Mouse (Mus musculus): ENCODE data around the gene Gm10639. TPM values are rescaled to one million over a fixed set of nuclear protein-coding genes. Genes with fewer than 3 reads are reported as not detected.
"Not testable (repeated sequence)": the region's sequence is repeated elsewhere in the genome, so short reads cannot be mapped to it uniquely, and the experiment has no call there.

The Gm10639 gene
- total and polyA plus RNA-seq, 2 experiments, result not detected

- WGBS, result 32% methylated on average over 8 of the region's 8 CpGs
- DNase-seq (ENCODE audit: extremely low read depth, low read depth, low spot score); H3K36me3 ChIP-seq (ENCODE audit: control insufficient read depth, insufficient read depth, low read length); H3K4me3 ChIP-seq (ENCODE audit: insufficient read depth, low read depth, low read length); H3K9ac ChIP-seq (ENCODE audit: low read depth, low read length); H3K27ac ChIP-seq (replicated peaks; ENCODE audit: insufficient read depth, low read depth, low read length); H3K27me3 ChIP-seq (ENCODE audit: control insufficient read depth, insufficient read depth, low read length); H3K4me1 ChIP-seq (ENCODE audit: control insufficient read depth, insufficient read depth, low read length); H3K79me2 ChIP-seq (ENCODE audit: control insufficient read depth, insufficient read depth, low read length): not testable (repeated sequence)
- peak; percentile 75 for TF ChIP-seq CTCF (IDR thresholded peaks at IDR 0.05; ENCODE audit: low read depth, low read length)
Measured at GRCm38 (mm10) chr9:78340324-78340723, 50.6 kb downstream of the Gm10639 start.

GRCm38 (mm10) chr9:78342494-78342893, 52.8 kb downstream of the Gm10639 start:
- H3K36me3 ChIP-seq (ENCODE audit: control insufficient read depth, insufficient read depth, low read length); DNase-seq (ENCODE audit: extremely low read depth, low read depth, low spot score); H3K4me3 ChIP-seq (ENCODE audit: insufficient read depth, low read depth, low read length); H3K9ac ChIP-seq (ENCODE audit: low read depth, low read length); H3K27ac ChIP-seq (replicated peaks; ENCODE audit: insufficient read depth, low read depth, low read length); H3K79me2 ChIP-seq (ENCODE audit: control insufficient read depth, insufficient read depth, low read length); H3K4me1 ChIP-seq (ENCODE audit: control insufficient read depth, insufficient read depth, low read length); H3K27me3 ChIP-seq (ENCODE audit: control insufficient read depth, insufficient read depth, low read length): not testable (repeated sequence)
- 83% methylated on average over 4 of the region's 4 CpGs for WGBS

GRCm38 (mm10) chr9:78343055-78343454, 53.3 kb downstream of the Gm10639 start:
- not testable (repeated sequence) for H3K27me3 ChIP-seq (ENCODE audit: control insufficient read depth, insufficient read depth, low read length); H3K4me1 ChIP-seq (ENCODE audit: control insufficient read depth, insufficient read depth, low read length); DNase-seq (ENCODE audit: extremely low read depth, low read depth, low spot score); H3K36me3 ChIP-seq (ENCODE audit: control insufficient read depth, insufficient read depth, low read length); H3K9ac ChIP-seq (ENCODE audit: low read depth, low read length); H3K4me3 ChIP-seq (ENCODE audit: insufficient read depth, low read depth, low read length); H3K27ac ChIP-seq (replicated peaks; ENCODE audit: insufficient read depth, low read depth, low read length); H3K79me2 ChIP-seq (ENCODE audit: control insufficient read depth, insufficient read depth, low read length)
- 93% methylated on average over 9 of the region's 9 CpGs for WGBS

- not testable (repeated sequence) for DNase-seq (ENCODE audit: extremely low read depth, low read depth, low spot score); H3K9ac ChIP-seq (ENCODE audit: low read depth, low read length); H3K27me3 ChIP-seq (ENCODE audit: control insufficient read depth, insufficient read depth, low read length); H3K27ac ChIP-seq (replicated peaks; ENCODE audit: insufficient read depth, low read depth, low read length); H3K79me2 ChIP-seq (ENCODE audit: control insufficient read depth, insufficient read depth, low read length); H3K36me3 ChIP-seq (ENCODE audit: control insufficient read depth, insufficient read depth, low read length); H3K4me3 ChIP-seq (ENCODE audit: insufficient read depth, low read depth, low read length)
- peaks cover 17% of the 10 kb centered on the region for H3K4me1 ChIP-seq (ENCODE audit: control insufficient read depth, insufficient read depth, low read length)
- WGBS, result 80% methylated on average over 4 of the region's 4 CpGs
Measured at GRCm38 (mm10) chr9:78345235-78345634, 55.5 kb downstream of the Gm10639 start.

GRCm38 (mm10) chr9:78347004-78347403, 57.3 kb downstream of the Gm10639 start:
- DNase-seq (ENCODE audit: extremely low read depth, low read depth, low spot score), result peak; percentile 95
- no peaks in the 10 kb centered on the region for H3K36me3 ChIP-seq (ENCODE audit: control insufficient read depth, insufficient read depth, low read length)
- no peaks in the 10 kb centered on the region for H3K79me2 ChIP-seq (ENCODE audit: control insufficient read depth, insufficient read depth, low read length)
- H3K4me3 ChIP-seq (ENCODE audit: insufficient read depth, low read depth, low read length), result no peak overlapping the region
- H3K4me1 ChIP-seq (ENCODE audit: control insufficient read depth, insufficient read depth, low read length), result peaks cover 17% of the 10 kb centered on the region
- TF ChIP-seq POLR2A (IDR thresholded peaks at IDR 0.05; ENCODE audit: extremely low read depth, insufficient read depth, low read length) (no peak), CTCF (IDR thresholded peaks at IDR 0.05; ENCODE audit: low read depth, low read length) (no peak)
- no peak overlapping the region for H3K9ac ChIP-seq (ENCODE audit: low read depth, low read length)
- H3K27ac ChIP-seq (replicated peaks; ENCODE audit: insufficient read depth, low read depth, low read length), result no peak overlapping the region
- H3K27me3 ChIP-seq (ENCODE audit: control insufficient read depth, insufficient read depth, low read length), result no peaks in the 10 kb centered on the region
- WGBS, result 25% methylated on average over 3 of the region's 3 CpGs

GRCm38 (mm10) chr9:78348206-78349004, 58.7 kb downstream of the Gm10639 start:
- peak; percentile 99 for DNase-seq (ENCODE audit: extremely low read depth, low read depth, low spot score)
- not testable (repeated sequence) for H3K4me3 ChIP-seq (ENCODE audit: insufficient read depth, low read depth, low read length); H3K27me3 ChIP-seq (ENCODE audit: control insufficient read depth, insufficient read depth, low read length); H3K36me3 ChIP-seq (ENCODE audit: control insufficient read depth, insufficient read depth, low read length); H3K79me2 ChIP-seq (ENCODE audit: control insufficient read depth, insufficient read depth, low read length)
- peak overlapping the region; percentile 75 for H3K27ac ChIP-seq (replicated peaks; ENCODE audit: insufficient read depth, low read depth, low read length)
- peak overlapping the region; percentile 12; the same call in 1 of the 2 replicates for H3K9ac ChIP-seq (ENCODE audit: low read depth, low read length)
- 31% methylated on average over 6 of the region's 6 CpGs for WGBS
- peaks cover 19% of the 10 kb centered on the region for H3K4me1 ChIP-seq (ENCODE audit: control insufficient read depth, insufficient read depth, low read length)

GRCm38 (mm10) chr9:78349141-78349540, 59.4 kb downstream of the Gm10639 start:
- not testable (repeated sequence) for H3K27me3 ChIP-seq (ENCODE audit: control insufficient read depth, insufficient read depth, low read length); H3K4me3 ChIP-seq (ENCODE audit: insufficient read depth, low read depth, low read length); H3K9ac ChIP-seq (ENCODE audit: low read depth, low read length); H3K79me2 ChIP-seq (ENCODE audit: control insufficient read depth, insufficient read depth, low read length); H3K36me3 ChIP-seq (ENCODE audit: control insufficient read depth, insufficient read depth, low read length)
- H3K27ac ChIP-seq (replicated peaks; ENCODE audit: insufficient read depth, low read depth, low read length), result peak overlapping the region; percentile 75
- WGBS, result 18% methylated on average over 3 of the region's 3 CpGs
- peaks cover 19% of the 10 kb centered on the region for H3K4me1 ChIP-seq (ENCODE audit: control insufficient read depth, insufficient read depth, low read length)
- DNase-seq (ENCODE audit: extremely low read depth, low read depth, low spot score), result peak; percentile 78

- not testable (repeated sequence) for H3K9ac ChIP-seq (ENCODE audit: low read depth, low read length); H3K27me3 ChIP-seq (ENCODE audit: control insufficient read depth, insufficient read depth, low read length)
Measured at GRCm38 (mm10) chr9:78350007-78350406, 60.3 kb downstream of the Gm10639 start.

More at GRCm38 (mm10) chr9:78350007-78350406, 60.3 kb downstream of the Gm10639 start:
- not testable (repeated sequence) for H3K27ac ChIP-seq (replicated peaks; ENCODE audit: insufficient read depth, low read depth, low read length); H3K79me2 ChIP-seq (ENCODE audit: control insufficient read depth, insufficient read depth, low read length); DNase-seq (ENCODE audit: extremely low read depth, low read depth, low spot score); H3K36me3 ChIP-seq (ENCODE audit: control insufficient read depth, insufficient read depth, low read length); H3K4me3 ChIP-seq (ENCODE audit: insufficient read depth, low read depth, low read length)
- peaks cover 18% of the 10 kb centered on the region for H3K4me1 ChIP-seq (ENCODE audit: control insufficient read depth, insufficient read depth, low read length)
